Mouse (Mus musculus) megakaryocyte-erythroid progenitor cell, adult 5-6 weeks (primary cell): ENCODE data around the gene Mast4. TPM values are rescaled to one million over a fixed set of nuclear protein-coding genes. Genes with fewer than 3 reads are reported as not detected.

Source experiments
- ATAC-seq: replicated peaks from 2 replicates; pipeline ENCODE4 v1.8.0; 2016; ENCODE audit warnings: mild to moderate bottlenecking, inconsistent platforms; ENCODE audit not compliant: severe bottlenecking, poor library complexity, low FRiP score, low TSS enrichment
- total RNA-seq, 2 experiments: library from RNA; stranded (forward) in 1 of 2; stranded (reverse) in 1 of 2; fragments of 200-1000, 215-1000 nt in 1 of 2; fragments of >200 nt in 1 of 2; fragmentation: Nextera tagmentation in 1 of 2; gene quantifications; 2 replicates each; pipeline ENCODE4 v1.2.3; 2014 to 2017

Gene Mast4
- total RNA-seq, 2 experiments from 2014 or later = 10.9 to 40.9 TPM

GRCm38 (mm10) chr13:103319881-103320280 lies 14.4 kb downstream of the Mast4 start:
- ATAC-seq = no peak

GRCm38 (mm10) chr13:103319317-103319716 lies 15.0 kb downstream of the Mast4 start:
- ATAC-seq = no peak

DNA sequence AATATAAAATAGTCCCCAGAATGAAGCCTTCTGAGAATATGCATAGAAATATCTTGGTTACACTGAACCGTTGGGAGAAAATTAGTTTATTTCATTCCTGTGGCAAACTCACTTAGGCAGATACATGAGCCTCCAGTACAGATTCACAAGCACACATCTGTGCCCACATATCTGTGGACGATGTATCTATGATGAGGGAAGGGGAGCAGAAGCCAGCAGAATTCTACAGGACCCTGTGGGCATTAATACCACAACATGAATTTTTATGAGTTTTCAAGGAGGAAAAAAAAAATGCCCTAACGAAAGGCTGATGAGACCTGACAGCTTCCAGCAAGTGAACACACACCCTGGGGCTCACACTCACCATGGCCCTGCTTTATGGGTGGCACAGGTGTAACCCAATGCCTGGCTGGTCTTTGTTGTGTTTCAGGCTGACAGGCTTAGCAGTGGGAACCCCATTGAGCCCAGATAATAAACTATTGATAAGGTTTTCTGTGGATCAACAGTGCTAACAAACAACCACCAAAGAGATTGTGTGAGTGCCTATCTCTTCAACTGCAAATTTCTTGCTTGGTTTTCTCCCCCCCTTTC lies 17.4 kb downstream of the Mast4 start:
- no peak for ATAC-seq

DNA sequence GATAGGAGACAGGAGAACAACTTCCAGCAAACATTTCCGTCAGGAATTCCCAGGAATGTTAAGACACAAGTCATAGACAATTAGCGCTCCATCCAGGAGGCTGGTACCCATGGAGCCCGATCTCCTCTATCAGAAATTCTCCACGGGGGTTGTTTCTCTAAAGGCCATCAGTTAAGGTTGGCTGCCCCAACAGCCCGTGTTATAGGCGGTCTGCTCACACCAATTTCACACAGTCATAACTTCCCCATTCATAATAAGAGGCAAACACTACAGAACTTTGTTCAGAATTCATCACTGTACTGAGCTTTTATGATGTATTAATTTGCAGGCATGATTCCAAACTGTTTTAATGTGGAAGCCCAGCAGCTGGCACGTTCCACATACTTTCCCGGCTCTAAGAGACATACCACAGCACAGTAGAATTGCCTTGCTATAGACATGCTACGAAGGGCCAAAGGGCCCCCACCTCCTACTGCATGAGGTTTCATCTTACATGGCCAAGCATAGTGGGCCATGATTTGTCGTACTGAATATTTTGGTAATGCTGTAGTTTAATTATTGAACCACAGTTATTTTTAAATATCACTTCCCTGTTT lies 19.1 kb downstream of the Mast4 start:
- ATAC-seq = no peak

DNA sequence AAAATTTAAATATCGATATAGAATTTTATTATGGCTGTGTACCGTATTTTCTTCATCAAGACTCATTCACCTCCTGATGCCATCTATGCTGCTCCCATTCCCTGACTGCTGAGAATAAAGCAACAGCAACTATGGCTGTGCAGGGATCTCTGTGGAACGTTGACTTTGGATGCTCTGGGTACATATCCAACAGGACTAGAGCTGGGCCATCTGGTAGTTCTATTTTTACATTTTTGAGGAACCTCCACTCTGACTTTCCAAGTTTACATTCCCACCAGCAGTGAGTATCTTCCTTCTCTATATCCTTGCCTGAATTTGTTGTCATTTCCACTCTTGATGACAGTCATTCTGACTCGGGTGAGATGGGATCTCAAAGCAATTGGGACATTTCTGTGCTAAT lies 26.0 kb downstream of the Mast4 start:
- no peak for ATAC-seq

GRCm38 (mm10) chr13:103303826-103304225 lies 30.5 kb downstream of the Mast4 start:
- ATAC-seq = no peak

DNA sequence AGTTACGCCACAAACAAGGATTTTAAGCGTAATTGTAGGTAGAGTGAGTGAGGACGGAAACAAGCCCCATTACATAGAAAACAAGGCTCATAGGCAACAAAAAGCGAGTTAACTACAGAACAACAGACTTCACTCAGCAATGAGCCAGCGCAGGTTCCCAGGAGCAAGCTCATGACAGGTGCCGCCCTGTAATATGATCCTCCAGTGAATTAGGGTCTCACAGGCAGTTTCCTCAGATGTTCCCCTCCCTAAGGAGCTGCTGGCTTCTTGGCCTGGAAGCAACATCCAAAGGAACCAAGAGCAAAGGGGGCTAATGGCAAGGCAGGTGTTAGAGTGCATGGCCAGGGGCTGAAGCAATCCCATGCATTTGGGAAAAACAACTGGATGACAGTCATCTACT lies 31.8 kb downstream of the Mast4 start:
- ATAC-seq = no peak

DNA sequence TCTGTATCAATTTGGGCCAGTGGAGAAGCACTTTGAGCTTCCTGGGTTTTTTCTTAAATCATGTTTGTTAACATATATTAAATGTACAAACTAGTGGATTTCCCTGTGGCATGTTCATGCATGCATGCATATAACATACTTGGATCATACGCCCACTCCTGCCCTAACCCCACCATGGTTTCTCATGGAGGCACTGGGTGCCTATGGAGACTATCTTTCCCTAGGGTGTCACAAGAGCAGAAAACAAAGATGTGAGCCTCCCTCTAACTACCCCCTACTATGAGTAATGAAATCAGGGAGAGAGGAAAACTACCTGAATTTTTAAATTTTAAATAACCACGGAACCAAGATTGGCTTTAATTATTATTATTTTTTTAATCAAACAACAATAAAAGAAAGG lies 32.2 kb downstream of the Mast4 start:
- no peak for ATAC-seq

DNA sequence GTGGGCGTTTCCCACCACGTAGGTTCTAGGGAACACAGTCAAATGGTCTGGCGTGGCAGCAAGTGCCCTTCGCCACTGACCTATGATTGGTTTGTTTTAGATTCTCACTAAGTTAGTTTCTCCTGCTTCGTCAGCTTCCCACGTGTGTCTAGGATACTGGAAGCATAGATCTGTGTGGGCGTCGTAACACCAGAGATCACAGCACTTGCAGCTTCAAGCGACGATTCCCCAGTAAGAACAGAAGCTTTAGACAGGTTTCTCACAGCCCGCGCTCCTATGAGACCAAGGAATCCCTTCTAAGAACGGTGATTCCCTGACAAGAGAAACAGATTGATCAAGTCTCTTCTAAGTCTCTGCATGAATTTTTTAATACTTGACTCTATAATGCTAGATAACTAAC lies 39.9 kb downstream of the Mast4 start:
- ATAC-seq = no peak

- ATAC-seq = no peak
Measured at GRCm38 (mm10) chr13:103293121-103293520, 41.2 kb downstream of the Mast4 start.

DNA sequence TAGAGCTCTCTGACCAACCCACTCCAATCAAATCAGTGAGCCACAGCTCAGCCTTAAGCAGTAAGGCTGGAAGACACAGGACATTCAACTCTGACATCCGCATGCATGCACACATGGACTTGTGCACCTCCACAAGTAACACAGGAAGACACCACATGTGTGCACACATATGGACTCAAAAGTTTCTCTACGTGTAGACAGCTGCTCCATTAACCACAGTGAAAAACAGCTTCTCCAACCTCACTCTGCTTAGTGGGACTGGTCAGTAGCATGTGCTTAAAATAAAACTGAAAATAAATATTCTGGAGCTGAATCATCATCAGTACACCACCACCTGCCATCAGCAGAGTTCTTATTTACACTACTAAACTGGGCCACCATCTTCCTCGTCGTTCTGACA lies 43.2 kb downstream of the Mast4 start:
- ATAC-seq = no peak

- ATAC-seq = no peak
Measured at GRCm38 (mm10) chr13:103285821-103286220, 48.5 kb downstream of the Mast4 start.

DNA sequence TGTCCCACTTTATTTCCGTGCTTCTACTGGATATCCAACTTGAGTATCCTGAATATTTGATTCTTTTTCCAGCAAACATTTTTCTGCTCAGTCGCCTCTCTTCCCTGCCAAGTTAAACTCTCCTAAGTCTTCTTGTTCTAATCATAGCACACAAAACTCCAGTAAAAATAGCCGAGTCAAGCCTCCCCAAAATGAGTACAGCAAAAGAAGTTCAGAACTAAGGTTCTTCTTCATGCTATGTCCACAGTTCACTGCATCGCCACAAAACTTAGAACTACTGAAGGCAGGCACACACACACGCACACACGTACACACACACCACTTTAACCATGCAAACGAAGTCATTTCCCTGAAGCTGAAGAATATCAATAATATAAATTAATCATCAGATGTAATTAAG lies 49.3 kb downstream of the Mast4 start:
- no peak for ATAC-seq

DNA sequence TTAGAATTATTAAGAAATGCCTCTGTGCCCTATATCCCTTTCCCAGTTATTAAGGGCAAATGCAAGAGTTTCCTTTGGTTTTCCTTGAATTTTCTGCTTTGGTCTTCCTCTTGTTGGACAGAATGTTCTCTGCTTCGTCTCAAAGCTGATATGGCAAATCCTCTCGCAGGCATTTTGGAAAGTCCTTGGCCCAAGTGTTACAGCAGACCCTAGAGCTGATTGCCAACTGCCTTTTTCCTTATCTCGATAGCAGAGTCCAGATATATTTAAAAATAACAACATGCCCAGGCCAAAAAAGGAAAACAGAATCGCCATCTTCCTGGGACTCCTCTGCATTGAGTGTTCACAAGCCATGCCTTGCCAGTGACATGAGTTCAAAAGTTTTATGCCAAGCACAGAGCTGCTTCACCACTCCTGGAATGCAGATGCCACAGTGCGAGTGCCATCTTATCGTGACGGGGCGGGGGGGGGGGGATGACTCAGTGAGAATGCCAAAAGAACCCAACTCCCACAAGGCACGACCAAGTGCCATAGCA lies 63.4 kb downstream of the Mast4 start:
- ATAC-seq = no peak

- ATAC-seq = no peak
Measured at GRCm38 (mm10) chr13:103262707-103263106, 71.6 kb downstream of the Mast4 start.

DNA sequence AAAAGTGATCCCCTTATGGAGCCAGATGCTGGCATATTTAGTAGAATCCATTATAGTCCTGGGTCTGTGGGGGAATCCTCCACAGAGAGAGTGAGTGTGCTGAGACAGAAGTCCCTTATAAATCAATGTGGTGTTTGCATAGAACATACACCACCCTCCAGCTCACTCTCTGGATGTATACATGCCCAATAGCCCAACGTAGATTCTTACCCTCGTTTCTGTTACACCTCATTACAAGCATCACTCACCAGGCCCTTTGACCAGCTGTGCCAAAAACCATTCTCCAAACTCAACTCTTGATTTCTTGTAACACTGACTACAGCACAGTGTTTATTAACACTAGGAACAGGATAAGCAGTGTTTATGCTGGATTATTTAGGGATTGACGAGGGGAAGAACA lies 72.2 kb downstream of the Mast4 start:
- no peak for ATAC-seq

DNA sequence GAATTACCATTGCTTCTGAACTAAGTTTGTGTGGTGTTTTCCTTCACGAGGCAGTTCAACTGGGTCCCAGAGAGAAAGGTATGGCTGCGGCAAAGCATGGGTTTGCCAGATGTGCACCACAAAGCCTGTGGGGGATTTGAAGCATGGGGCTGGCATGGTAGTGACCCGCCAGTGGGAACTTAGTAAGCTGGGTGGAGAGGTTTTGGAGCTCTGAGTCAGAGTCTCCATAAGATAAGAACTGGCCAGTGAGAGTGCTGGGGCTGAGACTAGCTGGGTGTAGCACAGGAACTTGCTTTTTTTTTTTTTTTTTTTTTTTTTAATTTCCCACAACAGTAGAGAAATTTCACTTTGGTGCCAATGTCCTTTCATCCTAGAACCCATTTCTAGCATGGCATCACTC lies 73.9 kb downstream of the Mast4 start:
- ATAC-seq = no peak

DNA sequence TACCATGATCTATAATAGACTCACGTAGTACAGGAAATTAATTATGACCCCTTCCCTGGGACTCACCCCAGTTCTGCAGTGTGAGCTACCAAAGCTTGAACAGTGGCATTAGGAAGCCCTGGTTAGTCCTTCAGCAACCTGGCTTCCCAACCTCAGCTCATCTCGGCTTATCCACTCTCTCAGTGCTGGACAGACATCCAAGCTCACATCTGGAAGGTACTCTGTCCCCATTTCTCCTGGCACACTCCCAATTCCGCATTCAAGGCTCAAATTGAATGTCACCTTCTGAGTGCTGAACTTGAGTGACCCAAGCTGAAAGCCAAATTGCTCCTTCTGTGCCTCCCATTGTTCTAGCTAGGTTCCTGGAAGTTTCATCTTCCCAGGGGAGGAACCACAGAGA lies 76.2 kb downstream of the Mast4 start:
- ATAC-seq = no peak

DNA sequence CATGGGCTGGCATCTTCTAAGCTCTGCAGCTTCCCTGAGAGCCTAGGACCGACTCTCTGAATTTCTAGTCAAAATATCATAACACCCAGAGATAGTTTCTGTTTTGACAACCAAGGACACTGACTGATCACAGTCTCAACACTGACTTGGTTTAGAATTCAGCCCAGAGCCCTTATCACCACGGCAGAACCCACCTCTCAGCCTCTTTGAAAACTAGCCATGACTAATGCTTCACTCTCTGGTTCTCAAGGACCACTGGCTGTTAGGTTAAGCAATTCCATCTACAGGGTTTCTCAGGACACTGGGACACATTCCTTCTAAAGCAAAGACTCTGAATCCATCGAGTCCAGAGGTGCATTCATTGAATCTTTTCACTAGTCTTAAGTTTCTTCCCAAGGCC lies 79.4 kb downstream of the Mast4 start:
- ATAC-seq = no peak

DNA sequence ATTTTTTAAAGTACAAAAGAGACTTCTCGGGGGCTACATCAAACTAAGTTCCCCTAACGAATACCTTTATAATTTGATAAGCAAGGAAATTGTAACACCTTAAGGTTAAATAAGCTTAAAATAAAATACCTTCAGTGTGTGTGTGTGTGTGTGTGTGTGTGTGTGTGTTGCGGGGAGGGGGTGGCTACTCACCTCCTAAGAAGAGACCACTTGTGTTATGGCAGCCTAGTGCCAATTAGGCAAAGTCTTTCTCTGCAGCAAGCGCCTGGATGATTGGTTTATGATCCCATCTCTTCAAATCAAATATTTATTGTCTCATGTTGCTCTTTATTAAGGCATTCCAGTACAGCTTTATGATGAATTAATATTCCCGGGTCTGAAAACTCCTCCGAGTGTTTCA lies 81.2 kb downstream of the Mast4 start:
- no peak for ATAC-seq
